Mouse (Mus musculus): Measurements from ENCODE around the gene Neurl3. TPM values are rescaled to one million over a fixed set of nuclear protein-coding genes. Genes with fewer than 3 reads are reported as not detected.
A peak's percentile ranks its signal among the peaks of the same experiment; 100 is the strongest.

Neurl3 gene
- polyA plus RNA-seq, 1 experiment from 2014 or later = 1.5 TPM

DNA sequence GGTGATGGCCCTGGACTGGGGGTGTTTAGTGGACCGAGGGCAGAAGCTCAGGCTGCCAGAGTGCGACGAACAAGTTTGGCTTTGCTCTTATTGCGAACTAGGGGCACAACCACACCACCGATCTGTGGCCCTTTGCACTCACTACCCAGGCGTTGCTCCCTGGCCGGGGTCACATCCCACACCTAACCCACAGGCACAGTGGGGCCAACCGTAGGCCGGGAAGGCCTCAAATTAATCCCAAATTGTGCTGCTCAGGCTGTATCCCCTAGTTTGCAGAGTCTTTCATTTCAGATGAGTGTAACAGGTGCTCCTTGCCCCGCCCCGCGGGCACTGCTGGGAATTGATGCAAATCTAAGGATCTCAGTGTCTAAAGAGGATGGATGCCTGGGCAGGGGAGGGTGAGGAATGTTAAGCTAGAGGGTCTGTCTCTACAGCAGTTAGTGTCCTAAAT is 34.0 kb upstream of the Neurl3 start:
- peaks cover 20% of the 10 kb centered on the region for H3K27me3 ChIP-seq (ENCODE audit: control insufficient read depth, insufficient read depth, low read length)
- peak overlapping the region; percentile 66 for H3K4me3 ChIP-seq (replicated peaks; ENCODE audit: low read length)
- H3K27ac ChIP-seq = no peak overlapping the region
- H3K4me1 ChIP-seq (replicated peaks; ENCODE audit: control insufficient read depth, insufficient read depth, low read length) = peaks cover 19% of the 10 kb centered on the region
- ATAC-seq (ENCODE audit: low FRiP score) = no peak
- 8% methylated on average over 12 of the region's 12 CpGs for WGBS
- no peaks in the 10 kb centered on the region for H3K9me3 ChIP-seq (ENCODE audit: control insufficient read depth, low read length)
- no peak for DNase-seq (ENCODE audit: low spot score)
- H3K4me2 ChIP-seq (replicated peaks) = peak overlapping the region; percentile 96
- no peaks in the 10 kb centered on the region for H3K36me3 ChIP-seq (replicated peaks; ENCODE audit: control insufficient read depth, insufficient read depth)
- H3K9ac ChIP-seq = peak overlapping the region; percentile 58; the same call in 1 of the 2 replicates

DNA sequence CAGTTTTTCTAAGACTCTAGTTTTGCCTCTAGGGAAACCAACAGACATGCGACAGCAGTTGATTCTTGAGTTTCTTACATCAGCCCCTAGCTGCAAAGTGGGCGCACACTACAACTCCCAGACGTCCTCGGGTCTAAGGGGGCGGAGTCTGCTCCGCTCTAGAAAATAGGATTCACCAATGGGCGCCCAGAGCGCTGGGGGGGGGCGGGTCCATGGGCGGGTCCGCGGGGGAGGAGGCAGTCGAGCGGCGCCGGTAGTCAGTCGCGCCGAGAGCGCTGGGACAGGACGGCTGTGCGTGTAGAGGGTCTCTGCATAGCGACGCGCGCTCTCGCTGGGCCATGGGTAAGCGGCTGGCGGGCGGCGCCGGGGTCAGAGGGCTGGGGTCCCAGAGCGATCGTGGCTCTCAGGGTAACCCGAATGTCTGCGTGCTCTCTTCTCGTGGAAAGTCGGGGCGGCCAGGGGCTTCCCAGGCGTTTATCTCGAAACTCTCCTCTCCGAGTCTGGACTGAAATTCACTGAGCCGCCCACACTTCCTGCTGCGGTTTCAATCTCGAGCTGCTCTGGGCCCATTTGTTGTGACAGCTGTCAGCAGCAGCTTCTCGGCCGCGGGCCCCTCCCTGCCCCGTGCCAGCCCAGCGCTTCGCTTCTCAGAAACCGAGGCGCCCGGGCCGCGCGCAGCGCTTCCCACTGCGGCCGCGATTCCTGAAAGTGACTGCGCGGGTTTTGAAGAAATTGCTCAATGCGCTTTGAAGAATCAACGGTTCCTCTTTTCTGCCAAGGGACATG is 33.2 kb upstream of the Neurl3 start, which contains the start of gene Arid5a:
Gene Arid5a (plus strand): TSS at position 239 of the 786 bp plus-strand sequence.
- H3K4me1 ChIP-seq (replicated peaks; ENCODE audit: control insufficient read depth, insufficient read depth, low read length) = peaks cover 23% of the 10 kb centered on the region
- WGBS = under 1% methylated on average over 63 of the region's 65 CpGs
- H3K27ac ChIP-seq = peak within 1 kb of the TSS; percentile 34; the same call in 1 of the 2 replicates

DNA sequence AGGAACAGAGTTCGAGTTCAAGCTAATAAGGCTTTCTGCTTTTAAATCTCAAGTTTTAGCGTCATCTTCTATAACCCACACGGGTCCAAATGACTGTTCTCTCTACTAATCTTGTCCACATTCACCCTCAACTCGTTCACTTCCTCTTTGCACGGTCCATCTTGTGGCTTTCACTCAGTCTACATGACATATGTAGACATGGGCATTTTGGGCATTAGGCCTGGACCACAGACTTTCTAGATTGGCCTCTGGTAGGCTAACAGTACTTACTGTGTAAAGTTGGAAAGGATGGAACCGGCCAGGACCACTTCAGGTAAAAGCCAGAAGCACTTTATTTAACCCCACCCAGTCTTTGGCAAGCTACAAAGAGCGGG is 32.6 kb upstream of the Neurl3 start:
- no peak overlapping the region for H3K9ac ChIP-seq
- H3K9me3 ChIP-seq (ENCODE audit: control insufficient read depth, low read length) = no peaks in the 10 kb centered on the region
- DNase-seq (ENCODE audit: low spot score) (no peak), ATAC-seq (ENCODE audit: low FRiP score) (peak; percentile 1; the same call in 1 of the 2 replicates)
- no peaks in the 10 kb centered on the region for H3K36me3 ChIP-seq (replicated peaks; ENCODE audit: control insufficient read depth, insufficient read depth)
- peaks cover 20% of the 10 kb centered on the region for H3K27me3 ChIP-seq (ENCODE audit: control insufficient read depth, insufficient read depth, low read length)
- H3K4me1 ChIP-seq (replicated peaks; ENCODE audit: control insufficient read depth, insufficient read depth, low read length) = peaks cover 23% of the 10 kb centered on the region
- H3K4me3 ChIP-seq (replicated peaks; ENCODE audit: low read length) = no peak overlapping the region
- no peak overlapping the region for H3K4me2 ChIP-seq (replicated peaks)
- 71% methylated on average over 7 of the region's 7 CpGs for WGBS
- H3K27ac ChIP-seq = no peak overlapping the region

More for the DNA sequence above, 33.2 kb upstream of the Neurl3 start, which contains the start of gene Arid5a:
- Histone ChIP-seq H3K27me3 (ENCODE audit: control insufficient read depth, insufficient read depth, low read length) (peaks cover 20% of the 10 kb centered on the region), H3K9me3 (ENCODE audit: control insufficient read depth, low read length) (no peaks in the 10 kb centered on the region), H3K4me3 (replicated peaks; ENCODE audit: low read length) (peak within 1 kb of the TSS; percentile 66), H3K36me3 (replicated peaks; ENCODE audit: control insufficient read depth, insufficient read depth) (no peaks in the 10 kb centered on the region), H3K9ac (peak within 1 kb of the TSS; percentile 58), H3K4me2 (replicated peaks) (peak within 1 kb of the TSS; percentile 96)
- peak; percentile 91 for ATAC-seq (ENCODE audit: low FRiP score)
- peak; percentile 93 for DNase-seq (ENCODE audit: low spot score)

DNA sequence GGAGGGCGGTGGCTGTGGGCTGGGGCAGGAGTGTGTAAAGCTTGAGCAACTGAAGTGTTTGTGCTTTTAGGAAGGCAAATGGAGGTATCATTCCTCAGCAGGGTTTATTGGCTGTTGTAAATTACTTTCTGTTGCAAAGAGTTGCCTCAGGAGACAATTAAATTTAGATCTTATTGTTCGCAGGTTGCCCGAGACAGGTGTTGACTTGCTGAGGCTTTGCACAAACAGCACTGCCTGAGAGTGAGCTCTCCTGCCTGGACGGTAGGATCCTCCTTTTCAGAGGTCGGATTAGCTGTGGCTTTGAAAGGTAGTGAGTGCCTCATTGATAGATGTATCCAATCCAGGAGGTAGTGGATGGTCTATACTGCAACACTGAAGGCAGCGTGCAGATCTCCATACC is 31.6 kb upstream of the Neurl3 start:
- H3K27ac ChIP-seq = no peak overlapping the region
- peaks cover 20% of the 10 kb centered on the region for H3K27me3 ChIP-seq (ENCODE audit: control insufficient read depth, insufficient read depth, low read length)
- no peak overlapping the region for H3K4me3 ChIP-seq (replicated peaks; ENCODE audit: low read length)
- no peak for DNase-seq (ENCODE audit: low spot score)
- WGBS = 84% methylated on average over 6 of the region's 6 CpGs
- H3K36me3 ChIP-seq (replicated peaks; ENCODE audit: control insufficient read depth, insufficient read depth) = no peaks in the 10 kb centered on the region
- H3K4me1 ChIP-seq (replicated peaks; ENCODE audit: control insufficient read depth, insufficient read depth, low read length) = peaks cover 23% of the 10 kb centered on the region
- H3K9ac ChIP-seq = no peak overlapping the region
- no peak for ATAC-seq (ENCODE audit: low FRiP score)
- no peaks in the 10 kb centered on the region for H3K9me3 ChIP-seq (ENCODE audit: control insufficient read depth, low read length)
- no peak overlapping the region for H3K4me2 ChIP-seq (replicated peaks)

DNA sequence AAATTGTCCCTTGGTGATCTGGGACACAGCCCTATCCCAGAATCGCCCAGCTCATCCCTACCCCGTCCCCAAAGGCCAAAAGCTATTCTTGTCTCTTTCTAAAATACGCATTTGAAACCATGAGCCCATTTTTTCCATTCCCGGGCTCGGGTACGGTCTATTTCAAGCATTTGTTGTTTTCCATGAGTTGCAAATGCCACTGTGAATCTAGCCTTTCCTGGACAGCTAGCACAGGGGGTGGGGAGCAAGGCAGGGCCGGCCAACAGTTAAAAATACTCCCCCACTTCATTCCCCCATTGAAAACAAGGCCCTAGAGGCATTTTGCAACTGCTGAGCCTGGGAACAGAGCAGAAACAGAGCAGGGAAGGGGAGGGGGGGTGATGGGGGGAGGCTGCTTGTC is 30.3 kb upstream of the Neurl3 start:
- no peak overlapping the region for H3K4me2 ChIP-seq (replicated peaks)
- H3K9me3 ChIP-seq (ENCODE audit: control insufficient read depth, low read length) = no peaks in the 10 kb centered on the region
- peaks cover 20% of the 10 kb centered on the region for H3K4me1 ChIP-seq (replicated peaks; ENCODE audit: control insufficient read depth, insufficient read depth, low read length)
- no peaks in the 10 kb centered on the region for H3K36me3 ChIP-seq (replicated peaks; ENCODE audit: control insufficient read depth, insufficient read depth)
- H3K27me3 ChIP-seq (ENCODE audit: control insufficient read depth, insufficient read depth, low read length) = peaks cover 14% of the 10 kb centered on the region
- no peak overlapping the region for H3K27ac ChIP-seq
- DNase-seq (ENCODE audit: low spot score) (no peak), ATAC-seq (ENCODE audit: low FRiP score) (no peak)
- 79% methylated on average over 7 of the region's 7 CpGs for WGBS
- H3K4me3 ChIP-seq (replicated peaks; ENCODE audit: low read length) = no peak overlapping the region
- no peak overlapping the region for H3K9ac ChIP-seq

DNA sequence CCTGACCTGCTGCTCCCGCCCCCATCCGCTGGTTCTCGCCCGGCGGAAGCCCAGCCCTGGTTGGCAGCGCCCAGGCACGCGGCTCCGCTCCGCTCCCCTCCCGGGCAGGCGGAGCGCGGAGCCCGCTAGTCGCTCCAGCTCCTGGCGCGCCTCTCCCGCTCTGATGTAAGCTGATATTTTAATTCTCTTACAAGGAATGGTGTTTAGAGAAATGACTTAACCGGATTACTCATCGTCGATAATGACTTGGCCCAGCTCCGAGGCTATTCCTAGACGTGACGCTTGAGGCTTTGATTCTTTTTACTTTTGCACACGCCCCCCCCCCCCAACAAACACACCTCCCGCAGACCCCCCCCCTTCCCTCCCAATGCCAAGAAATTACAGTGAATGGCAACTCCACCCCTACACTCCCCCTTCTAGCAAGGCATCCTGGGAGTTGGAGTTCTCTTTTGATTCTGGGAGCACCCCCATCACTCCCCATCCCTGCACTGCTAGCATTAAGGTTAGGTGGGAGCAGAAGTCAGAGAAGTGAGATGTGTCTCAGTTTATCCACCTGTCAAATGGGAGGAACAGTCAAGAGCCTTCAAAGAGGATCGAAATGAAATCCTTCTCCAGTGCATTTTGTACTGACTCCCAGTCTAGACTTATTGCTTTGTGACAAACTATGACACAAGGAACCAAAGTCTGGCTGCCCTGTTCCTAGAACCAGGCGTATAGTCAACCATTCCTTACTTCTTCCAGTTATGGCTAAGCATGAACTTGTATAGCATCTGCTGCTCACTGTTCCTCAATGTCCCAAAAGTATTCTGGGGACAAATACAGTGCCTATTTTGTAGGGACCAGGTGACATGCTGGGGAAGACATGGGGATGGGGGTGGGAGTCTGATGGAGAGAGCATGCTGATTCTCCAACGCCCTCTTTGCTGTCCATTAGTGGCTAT is 29.2 kb upstream of the Neurl3 start:
- H3K4me3 ChIP-seq (replicated peaks; ENCODE audit: low read length) = peak overlapping the region; percentile 27
- H3K4me1 ChIP-seq (replicated peaks; ENCODE audit: control insufficient read depth, insufficient read depth, low read length) = peaks cover 11% of the 10 kb centered on the region
- peak overlapping the region; percentile 49 for H3K9ac ChIP-seq
- peaks cover 4% of the 10 kb centered on the region for H3K27me3 ChIP-seq (ENCODE audit: control insufficient read depth, insufficient read depth, low read length)
- H3K27ac ChIP-seq = no peak overlapping the region
- 10% methylated on average over 30 of the region's 30 CpGs for WGBS
- DNase-seq (ENCODE audit: low spot score) (peak; percentile 71), ATAC-seq (ENCODE audit: low FRiP score) (peak; percentile 41; the same call in 1 of the 2 replicates)
- no peaks in the 10 kb centered on the region for H3K9me3 ChIP-seq (ENCODE audit: control insufficient read depth, low read length)
- H3K4me2 ChIP-seq (replicated peaks) = peak overlapping the region; percentile 69
- H3K36me3 ChIP-seq (replicated peaks; ENCODE audit: control insufficient read depth, insufficient read depth) = no peaks in the 10 kb centered on the region

DNA sequence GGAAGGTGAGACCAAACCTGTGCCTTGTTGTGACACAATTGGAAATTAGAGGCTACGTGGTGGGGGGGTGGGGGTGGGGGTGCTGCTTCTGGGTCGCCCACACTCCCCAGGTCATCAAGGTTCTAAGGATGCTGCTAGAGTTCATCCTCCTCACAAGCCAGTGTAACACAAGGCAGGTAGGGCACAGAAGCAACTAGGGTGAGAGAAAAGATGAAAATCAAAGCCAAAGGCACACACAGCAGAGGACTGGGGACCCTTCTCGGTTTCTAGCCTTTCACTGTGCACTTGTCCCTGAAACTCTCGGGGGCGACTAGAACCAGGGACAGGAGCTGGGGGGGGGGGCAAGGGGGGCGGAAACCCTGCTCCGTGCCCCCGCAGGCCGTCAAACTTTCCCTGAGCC is 28.5 kb upstream of the Neurl3 start:
- WGBS = 18% methylated on average over 9 of the region's 9 CpGs
- no peak for ATAC-seq (ENCODE audit: low FRiP score)

DNA sequence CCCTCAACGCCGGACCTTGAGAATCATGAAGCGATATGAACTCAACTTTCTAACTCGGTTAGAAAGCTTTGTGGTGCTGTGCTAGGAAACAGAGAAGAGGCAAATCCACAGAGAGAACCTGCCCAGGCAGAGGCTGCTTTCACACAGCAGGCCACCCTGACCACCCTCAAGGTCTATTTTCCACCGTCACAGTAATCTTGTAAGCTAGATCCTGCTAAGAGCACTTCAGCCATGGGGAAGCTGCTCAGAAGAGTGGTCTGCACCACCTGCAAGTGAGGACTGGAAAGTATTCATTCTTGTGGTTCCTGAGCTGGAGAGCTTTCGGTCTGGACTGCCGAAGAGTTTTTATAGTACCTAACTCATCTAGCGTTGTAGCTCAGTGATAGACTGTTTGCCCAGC is 27.8 kb upstream of the Neurl3 start:
- no peaks in the 10 kb centered on the region for H3K27me3 ChIP-seq (ENCODE audit: control insufficient read depth, insufficient read depth, low read length)
- H3K36me3 ChIP-seq (replicated peaks; ENCODE audit: control insufficient read depth, insufficient read depth) = no peaks in the 10 kb centered on the region
- 78% methylated on average over 8 of the region's 8 CpGs for WGBS
- DNase-seq (ENCODE audit: low spot score) = no peak
- no peaks in the 10 kb centered on the region for H3K9me3 ChIP-seq (ENCODE audit: control insufficient read depth, low read length)
- ATAC-seq (ENCODE audit: low FRiP score) = no peak
- H3K4me2 ChIP-seq (replicated peaks) = no peak overlapping the region
- H3K27ac ChIP-seq = no peak overlapping the region
- no peak overlapping the region for H3K9ac ChIP-seq
- H3K4me1 ChIP-seq (replicated peaks; ENCODE audit: control insufficient read depth, insufficient read depth, low read length) = peaks cover 5% of the 10 kb centered on the region; the same call in 1 of the 2 replicates
- H3K4me3 ChIP-seq (replicated peaks; ENCODE audit: low read length) = no peak overlapping the region

More for the DNA sequence above, 28.5 kb upstream of the Neurl3 start:
- Histone ChIP-seq H3K4me1 (replicated peaks; ENCODE audit: control insufficient read depth, insufficient read depth, low read length) (peaks cover 5% of the 10 kb centered on the region; the same call in 1 of the 2 replicates), H3K36me3 (replicated peaks; ENCODE audit: control insufficient read depth, insufficient read depth) (no peaks in the 10 kb centered on the region), H3K4me3 (replicated peaks; ENCODE audit: low read length) (peak overlapping the region; percentile 27), H3K27me3 (ENCODE audit: control insufficient read depth, insufficient read depth, low read length) (no peaks in the 10 kb centered on the region), H3K9me3 (ENCODE audit: control insufficient read depth, low read length) (no peaks in the 10 kb centered on the region), H3K27ac (no peak overlapping the region), H3K9ac (peak overlapping the region; percentile 49), H3K4me2 (replicated peaks) (peak overlapping the region; percentile 69)
- no peak for DNase-seq (ENCODE audit: low spot score)

DNA sequence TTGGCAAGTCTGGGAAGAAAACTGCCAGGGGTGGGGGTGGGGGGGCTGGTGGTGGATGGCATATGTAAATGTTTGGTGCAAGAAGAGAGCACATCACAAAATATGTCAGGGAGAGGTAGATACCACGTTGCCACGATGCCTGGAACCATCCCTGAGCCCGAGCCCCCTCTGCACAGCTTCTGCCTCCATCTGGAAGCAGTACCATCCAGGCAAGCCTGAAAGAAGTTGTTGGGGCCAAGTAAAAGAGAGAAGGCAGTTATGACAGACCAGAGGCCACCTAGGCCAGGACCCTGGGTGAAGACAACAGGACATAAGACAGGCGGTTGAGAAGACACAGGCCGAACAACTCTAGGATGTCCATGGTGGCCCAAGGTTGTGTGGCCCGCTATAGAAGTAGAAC is 26.0 kb upstream of the Neurl3 start:
- H3K27ac ChIP-seq = no peak overlapping the region
- H3K36me3 ChIP-seq (replicated peaks; ENCODE audit: control insufficient read depth, insufficient read depth) = no peaks in the 10 kb centered on the region
- ATAC-seq (ENCODE audit: low FRiP score) (no peak), DNase-seq (ENCODE audit: low spot score) (no peak)
- H3K4me3 ChIP-seq (replicated peaks; ENCODE audit: low read length) = no peak overlapping the region
- no peak overlapping the region for H3K4me2 ChIP-seq (replicated peaks)
- no peaks in the 10 kb centered on the region for H3K9me3 ChIP-seq (ENCODE audit: control insufficient read depth, low read length)
- peaks cover 5% of the 10 kb centered on the region; the same call in 1 of the 2 replicates for H3K4me1 ChIP-seq (replicated peaks; ENCODE audit: control insufficient read depth, insufficient read depth, low read length)
- 90% methylated on average over 6 of the region's 6 CpGs for WGBS
- H3K27me3 ChIP-seq (ENCODE audit: control insufficient read depth, insufficient read depth, low read length) = no peaks in the 10 kb centered on the region
- no peak overlapping the region for H3K9ac ChIP-seq

Data from hindbrain, embryonic 14.5 days (tissue).